Mouse (Mus musculus) liver, adult 2 months (tissue): ENCODE data around the gene 2610507B11Rik. TPM values are rescaled to one million over a fixed set of nuclear protein-coding genes. Genes with fewer than 3 reads are reported as not detected.
"Not testable (repeated sequence)": the region's sequence is repeated elsewhere in the genome, so short reads cannot be mapped to it uniquely, and the experiment has no call there.

Experiments
- DNase-seq: peaks from one replicate; pipeline ENCODE4 v3.0.0-alpha.2; 2011; ENCODE audit warnings: low read depth, low spot score; ENCODE audit errors: extremely low read depth
- H3K27ac ChIP-seq: fragments of 200-500 bp; replicated peaks from 2 replicates; pipeline ENCODE4 v1.5.1; 2012; ENCODE audit warnings: low read depth, mild to moderate bottlenecking, control low read depth, inconsistent platforms, low read length; ENCODE audit not compliant: insufficient read depth
- H3K27me3 ChIP-seq: fragments of 200-500 bp; 2 replicates; pipeline ENCODE4 v1.6.1; 2012; ENCODE audit warnings: mild to moderate bottlenecking, moderate library complexity, low read length, inconsistent platforms; ENCODE audit not compliant: control insufficient read depth, insufficient read depth
- H3K36me3 ChIP-seq: fragments of 200-500 bp; 2 replicates; pipeline ENCODE4 v1.6.1; 2012; ENCODE audit warnings: low read length, inconsistent platforms; ENCODE audit not compliant: control insufficient read depth, insufficient read depth
- H3K4me1 ChIP-seq: fragments of 200-500 bp; 2 replicates; pipeline ENCODE4 v1.6.1; 2011; ENCODE audit warnings: low read length; ENCODE audit not compliant: control insufficient read depth, insufficient read depth
- H3K4me3 ChIP-seq: fragments of 200-500 bp; 2 replicates; pipeline ENCODE4 v1.5.1; 2011; ENCODE audit warnings: low read depth, mild to moderate bottlenecking, control low read depth, low read length, moderate library complexity; ENCODE audit not compliant: insufficient read depth
- H3K79me2 ChIP-seq: fragments of 200-500 bp; 2 replicates; pipeline ENCODE4 v1.6.1; 2012; ENCODE audit warnings: inconsistent platforms, mild to moderate bottlenecking, low read length, moderate library complexity; ENCODE audit not compliant: control insufficient read depth, insufficient read depth
- H3K9ac ChIP-seq: fragments of 200-500 bp; 2 replicates; pipeline ENCODE4 v1.6.1; 2012; ENCODE audit warnings: low read depth, mild to moderate bottlenecking, control low read depth, inconsistent platforms, low read length
- CTCF ChIP-seq: fragments of 200-500 bp; IDR thresholded peaks from 2 replicates; pipeline ENCODE4 v1.5.1; 2011; ENCODE audit warnings: low read depth, low read length, control low read depth
- POLR2A ChIP-seq: fragments of 200-500 bp; IDR thresholded peaks from 2 replicates; pipeline ENCODE4 v1.6.1; 2011; ENCODE audit warnings: low read length, control low read depth; ENCODE audit not compliant: insufficient read depth; ENCODE audit errors: extremely low read depth
- WGBS: fragments of 180-500 bp; shearing (Covaris S2); methylation state at CpG from one replicate; pipeline ENCODE4 v1.1.7; 2018; 5-methylcytosine and 5-hydroxymethylcytosine counted together
- polyA plus RNA-seq: library from polyadenylated mRNA; depleted of rRNA; stranded (reverse); fragments of >200 nt; gene quantifications from 2 replicates; pipeline ENCODE4 v1.2.3, GENCODE M21; 2012
- total RNA-seq: library from RNA; depleted of rRNA; stranded (reverse); fragments of >200 nt; gene quantifications from 2 replicates; pipeline ENCODE4 v1.2.3, GENCODE M21; 2014

The 2610507B11Rik gene
- total and polyA plus RNA-seq, 2 experiments: 43.6 to 68.6 TPM

DNA sequence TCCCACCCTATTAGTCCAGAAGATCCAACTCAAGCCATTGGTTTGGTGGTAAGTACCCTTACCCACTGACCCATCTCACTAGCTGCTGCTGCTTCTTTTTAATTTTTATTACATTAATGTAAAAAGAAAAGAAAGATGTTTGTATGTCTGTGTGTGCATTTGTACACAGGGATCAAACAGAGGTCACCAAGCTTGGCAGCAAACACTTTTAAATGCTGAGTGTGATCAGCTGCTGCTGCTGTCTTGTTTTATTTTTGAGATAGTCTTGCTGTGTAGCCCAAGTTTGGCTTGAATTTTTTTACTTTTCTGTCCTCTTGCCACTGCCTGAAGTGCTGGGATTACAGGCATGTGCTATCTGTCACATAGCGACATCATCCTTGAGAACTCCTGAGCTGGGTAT, 14.0 kb downstream of the 2610507B11Rik start:
- Histone ChIP-seq H3K27me3 (no peaks in the 10 kb centered on the region), H3K9ac (no peak overlapping the region), H3K27ac (no peak overlapping the region), H3K4me3 (no peak overlapping the region), H3K79me2 (no peaks in the 10 kb centered on the region), H3K4me1 (no peaks in the 10 kb centered on the region), H3K36me3 (peaks cover 87% of the 10 kb centered on the region)
- WGBS: 100% methylated on average over 1 of the region's 1 CpGs
- TF ChIP-seq POLR2A: no peak
- no peak for TF ChIP-seq CTCF
- DNase-seq: no peak

DNA sequence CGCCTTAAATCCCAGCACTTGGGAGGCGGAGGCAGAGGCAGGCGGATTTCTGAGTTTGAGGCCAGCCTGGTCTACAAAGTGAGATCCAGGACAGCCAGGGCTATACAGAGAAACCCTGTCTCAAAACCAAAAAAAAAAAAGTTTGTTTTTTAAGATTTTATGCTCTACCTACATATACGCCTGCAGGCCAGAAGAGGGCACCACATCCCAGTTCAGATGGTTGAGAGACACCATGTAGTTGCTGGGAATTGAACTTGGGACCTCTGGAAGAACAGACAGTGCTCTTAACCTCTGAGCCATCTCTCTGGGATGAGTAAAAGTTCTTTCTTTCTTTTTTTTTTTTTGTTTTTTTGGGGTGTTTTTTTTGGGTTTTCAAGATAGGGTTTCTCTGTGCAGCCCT, 14.6 kb downstream of the 2610507B11Rik start:
- not testable (repeated sequence) for H3K79me2 ChIP-seq, H3K4me3 ChIP-seq, H3K9ac ChIP-seq, H3K27me3 ChIP-seq, DNase-seq, H3K27ac ChIP-seq, H3K4me1 ChIP-seq
- peaks cover 90% of the 10 kb centered on the region for H3K36me3 ChIP-seq
- 95% methylated on average over 4 of the region's 4 CpGs for WGBS
- TF ChIP-seq CTCF: peak; percentile 30; the same call in 1 of the 2 replicates

DNA sequence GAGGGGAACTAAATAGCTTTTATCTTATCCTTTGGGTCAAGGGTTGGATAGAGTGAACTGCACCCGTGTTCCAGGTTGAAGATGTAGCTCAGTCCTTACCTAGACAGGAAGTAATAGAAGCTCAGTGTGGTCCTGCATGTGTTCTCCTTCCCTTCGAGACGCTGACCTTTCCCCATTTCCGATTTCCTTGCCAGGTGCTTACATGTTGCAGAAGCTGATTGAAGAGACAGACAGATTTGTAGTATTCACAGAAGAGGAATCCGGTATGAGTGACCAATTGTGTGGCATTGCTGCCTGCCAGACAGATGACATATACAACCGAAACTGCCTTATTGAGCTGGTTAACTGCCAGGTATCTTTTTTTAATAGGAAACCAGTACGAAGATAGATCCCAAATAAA, 17.3 kb downstream of the 2610507B11Rik start:
- no peaks in the 10 kb centered on the region for H3K27me3 ChIP-seq
- no peak overlapping the region for H3K27ac ChIP-seq
- H3K4me1 ChIP-seq: no peaks in the 10 kb centered on the region
- no peaks in the 10 kb centered on the region for H3K79me2 ChIP-seq
- H3K4me3 ChIP-seq: no peak overlapping the region
- WGBS: 80% methylated on average over 7 of the region's 7 CpGs
- TF ChIP-seq CTCF: no peak
- TF ChIP-seq POLR2A: no peak
- H3K9ac ChIP-seq: no peak overlapping the region
- peaks cover 90% of the 10 kb centered on the region for H3K36me3 ChIP-seq
- no peak for DNase-seq

DNA sequence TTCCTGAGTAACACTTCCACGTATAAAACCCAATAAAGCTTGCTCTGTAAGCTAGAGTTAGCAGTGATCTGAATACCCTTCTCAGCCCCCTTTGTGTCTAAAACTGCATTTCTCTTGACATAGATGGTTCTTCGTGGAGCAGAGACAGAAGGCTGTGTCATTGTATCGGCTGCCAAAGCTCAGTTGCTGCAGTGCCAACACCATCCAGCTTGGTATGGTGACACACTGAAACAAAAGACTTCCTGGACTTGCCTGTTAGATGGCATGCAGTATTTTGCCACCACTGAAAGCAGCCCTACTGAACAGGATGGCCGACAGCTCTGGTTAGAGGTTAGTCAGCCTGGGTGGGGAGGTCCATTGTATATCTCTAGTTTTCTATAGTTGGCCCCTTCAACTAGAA, 18.0 kb downstream of the 2610507B11Rik start:
- Histone ChIP-seq H3K4me3 (no peak overlapping the region), H3K36me3 (peaks cover 89% of the 10 kb centered on the region), H3K79me2 (no peaks in the 10 kb centered on the region), H3K9ac (no peak overlapping the region), H3K27me3 (no peaks in the 10 kb centered on the region), H3K4me1 (no peaks in the 10 kb centered on the region), H3K27ac (no peak overlapping the region)
- WGBS: 92% methylated on average over 4 of the region's 4 CpGs
- TF ChIP-seq POLR2A (no peak), CTCF (no peak)
- DNase-seq: no peak

DNA sequence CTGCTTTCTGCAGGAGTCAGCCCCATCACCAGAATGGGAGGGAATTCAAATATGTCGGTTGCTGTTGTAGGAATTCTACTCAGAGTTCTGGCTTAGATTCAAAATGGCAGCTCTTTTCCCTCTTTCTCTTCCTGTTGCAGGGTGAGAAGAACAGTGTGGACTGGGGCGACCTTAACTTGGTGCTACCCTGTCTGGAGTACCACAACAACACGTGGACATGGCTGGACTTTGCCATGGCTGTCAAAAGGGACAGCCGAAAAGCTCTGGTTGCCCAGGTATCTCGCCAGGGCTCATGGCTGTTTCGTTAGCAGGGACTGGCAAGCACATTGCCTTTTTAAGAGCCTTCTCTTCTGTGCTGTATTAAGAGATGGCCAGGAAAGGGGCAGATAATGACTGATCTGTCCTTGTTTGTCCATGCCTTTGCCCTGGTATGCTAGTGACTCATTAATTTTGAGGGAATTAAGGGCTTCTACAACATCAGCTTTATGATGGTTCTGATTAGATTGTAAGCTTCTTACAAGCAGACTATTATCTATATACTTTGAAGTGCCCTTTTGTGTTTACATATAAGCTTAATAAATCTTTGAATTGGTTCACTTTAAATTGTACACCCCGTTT, 27.7 kb downstream of the 2610507B11Rik start:
- TF ChIP-seq CTCF: no peak
- TF ChIP-seq POLR2A: no peak

DNA sequence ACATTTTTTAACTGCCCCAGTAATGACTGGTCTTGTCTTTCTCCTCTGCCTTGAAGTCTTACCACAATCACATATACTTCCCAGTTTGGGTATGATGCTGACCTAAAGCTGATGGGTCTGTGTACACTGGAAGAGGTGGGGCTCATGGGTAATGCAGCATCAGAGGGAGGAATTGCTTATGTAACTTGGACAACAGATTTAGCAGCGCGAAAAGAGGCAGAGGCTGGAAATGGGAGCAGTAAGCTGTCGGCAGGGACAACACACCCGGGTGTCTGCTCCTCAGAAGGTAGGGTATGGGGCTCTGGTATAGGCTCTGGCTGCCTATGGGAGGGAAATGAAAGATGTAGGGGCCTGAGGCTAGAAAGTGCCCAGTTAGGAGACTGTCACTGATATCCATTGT, 29.1 kb downstream of the 2610507B11Rik start, which contains the start of gene BC030499:
BC030499 (plus strand) TSS at position 188 of the 400 bp plus-strand sequence.
- no peak for TF ChIP-seq CTCF
- WGBS: 91% methylated on average over 4 of the region's 4 CpGs
- H3K4me1 ChIP-seq: peaks cover 9% of the 10 kb centered on the region
- H3K79me2 ChIP-seq: no peaks in the 10 kb centered on the region
- H3K9ac ChIP-seq: no peak within 1 kb of the TSS
- H3K27ac ChIP-seq: no peak within 1 kb of the TSS
- DNase-seq: no peak
- H3K4me3 ChIP-seq: no peak within 1 kb of the TSS
- peaks cover 46% of the 10 kb centered on the region for H3K36me3 ChIP-seq
- H3K27me3 ChIP-seq: no peaks in the 10 kb centered on the region

More for the DNA sequence above, 27.7 kb downstream of the 2610507B11Rik start:
- Histone ChIP-seq H3K9ac (no peak overlapping the region), H3K27me3 (no peaks in the 10 kb centered on the region), H3K79me2 (no peaks in the 10 kb centered on the region), H3K4me1 (peaks cover 3% of the 10 kb centered on the region), H3K4me3 (no peak overlapping the region), H3K36me3 (peaks cover 60% of the 10 kb centered on the region), H3K27ac (no peak overlapping the region)
- DNase-seq: peak; percentile 58
- WGBS: 67% methylated on average over 7 of the region's 7 CpGs
